Mouse (Mus musculus): ENCODE data around the gene Zfhx3. TPM values are rescaled to one million over a fixed set of nuclear protein-coding genes. Genes with fewer than 3 reads are reported as not detected.

Gene Zfhx3
- total RNA-seq, 2 experiments from 2014 or later = 7.2 to 8.3 TPM

GRCm38 (mm10) chr8:108759511-108760330 is 817.3 kb downstream of the Zfhx3 start:
- intact Hi-C loops (cut with DNase I) = no loop called here
- DNase-seq = peak; percentile 74 to 80

- intact Hi-C loops (cut with DNase I) = no loop called here
- DNase-seq = no peak
Measured at GRCm38 (mm10) chr8:108760745-108761144, 818.3 kb downstream of the Zfhx3 start.

- DNase-seq = no peak
- intact Hi-C loops (cut with DNase I) = no loop called here
Measured at GRCm38 (mm10) chr8:108762567-108762966, 820.1 kb downstream of the Zfhx3 start.

- intact Hi-C loops (cut with DNase I) = no loop called here
Measured at GRCm38 (mm10) chr8:108764403-108765194, 822.2 kb downstream of the Zfhx3 start.

GRCm38 (mm10) chr8:108766102-108766501 is 823.7 kb downstream of the Zfhx3 start:
- intact Hi-C loops (cut with DNase I) = no loop called here
- no peak for DNase-seq

More at GRCm38 (mm10) chr8:108764403-108765194, 822.2 kb downstream of the Zfhx3 start:
- no peak for DNase-seq

GRCm38 (mm10) chr8:108768051-108768450 is 825.6 kb downstream of the Zfhx3 start:
- intact Hi-C loops (cut with DNase I) = no loop called here

GRCm38 (mm10) chr8:108770334-108770733 is 827.9 kb downstream of the Zfhx3 start:
- intact Hi-C loops (cut with DNase I) = no loop called here
- DNase-seq = no peak

More at GRCm38 (mm10) chr8:108768051-108768450, 825.6 kb downstream of the Zfhx3 start:
- DNase-seq = no peak

- DNase-seq = no peak
- intact Hi-C loops (cut with DNase I) = no loop called here
Measured at GRCm38 (mm10) chr8:108773436-108773835, 831.0 kb downstream of the Zfhx3 start.

- intact Hi-C loops (cut with DNase I) = no loop called here
Measured at GRCm38 (mm10) chr8:108778063-108778462, 835.6 kb downstream of the Zfhx3 start.

GRCm38 (mm10) chr8:108778551-108778950 is 836.1 kb downstream of the Zfhx3 start:
- intact Hi-C loops (cut with DNase I) = no loop called here
- DNase-seq = no peak

More at GRCm38 (mm10) chr8:108778063-108778462, 835.6 kb downstream of the Zfhx3 start:
- DNase-seq = no peak

GRCm38 (mm10) chr8:108780766-108781165 is 838.3 kb downstream of the Zfhx3 start:
- intact Hi-C loops (cut with DNase I) = loop anchor here (5.0 kb wide), 1 partner anchor 68 kb away; no protein-coding TSS in a partner anchor
- no peak for DNase-seq

GRCm38 (mm10) chr8:108781192-108781591 is 838.7 kb downstream of the Zfhx3 start:
- intact Hi-C loops (cut with DNase I) = loop anchor here (5.0 kb wide), 1 partner anchor 69 kb away; no protein-coding TSS in a partner anchor
- peak in 1 of 2 experiments; percentile 29 for DNase-seq

GRCm38 (mm10) chr8:108783155-108783554 is 840.7 kb downstream of the Zfhx3 start:
- intact Hi-C loops (cut with DNase I) = loop anchor here (5.0 kb wide), 1 partner anchor 71 kb away; no protein-coding TSS in a partner anchor
- DNase-seq = no peak

- intact Hi-C loops (cut with DNase I) = no loop called here
Measured at GRCm38 (mm10) chr8:108788156-108788761, 845.8 kb downstream of the Zfhx3 start.

GRCm38 (mm10) chr8:108788762-108789157 is 846.3 kb downstream of the Zfhx3 start:
- DNase-seq = no peak
- intact Hi-C loops (cut with DNase I) = no loop called here

More at GRCm38 (mm10) chr8:108788156-108788761, 845.8 kb downstream of the Zfhx3 start:
- no peak for DNase-seq

GRCm38 (mm10) chr8:108790559-108791293 is 848.3 kb downstream of the Zfhx3 start:
- DNase-seq = peak; percentile 30 to 41
- intact Hi-C loops (cut with DNase I) = loop anchor here (10.0 kb wide), 1 partner anchor 394 kb away; no protein-coding TSS in a partner anchor

GRCm38 (mm10) chr8:108796076-108796475 is 853.6 kb downstream of the Zfhx3 start:
- DNase-seq = no peak
- intact Hi-C loops (cut with DNase I) = loop anchor here (5.0 to 10.0 kb wide), 2 partner anchors 116 to 389 kb away; no protein-coding TSS in a partner anchor

- DNase-seq = no peak
- intact Hi-C loops (cut with DNase I) = loop anchor here (5.0 to 10.0 kb wide), 2 partner anchors 115 to 388 kb away; no protein-coding TSS in a partner anchor
Measured at GRCm38 (mm10) chr8:108796882-108797281, 854.4 kb downstream of the Zfhx3 start.

- intact Hi-C loops (cut with DNase I) = loop anchor here (5.0 to 10.0 kb wide), 2 partner anchors 114 to 387 kb away; no protein-coding TSS in a partner anchor
- peak; percentile 85 to 86 for DNase-seq
Measured at GRCm38 (mm10) chr8:108798012-108798411, 855.6 kb downstream of the Zfhx3 start.
